Mouse (Mus musculus): Measurements from ENCODE around the gene Zfp655. TPM values are rescaled to one million over a fixed set of nuclear protein-coding genes. Genes with fewer than 3 reads are reported as not detected.

Zfp655 gene
- polyA plus RNA-seq (2012; rRNA removed): 17.8 and 18.6 TPM in 2 replicates

DNA sequence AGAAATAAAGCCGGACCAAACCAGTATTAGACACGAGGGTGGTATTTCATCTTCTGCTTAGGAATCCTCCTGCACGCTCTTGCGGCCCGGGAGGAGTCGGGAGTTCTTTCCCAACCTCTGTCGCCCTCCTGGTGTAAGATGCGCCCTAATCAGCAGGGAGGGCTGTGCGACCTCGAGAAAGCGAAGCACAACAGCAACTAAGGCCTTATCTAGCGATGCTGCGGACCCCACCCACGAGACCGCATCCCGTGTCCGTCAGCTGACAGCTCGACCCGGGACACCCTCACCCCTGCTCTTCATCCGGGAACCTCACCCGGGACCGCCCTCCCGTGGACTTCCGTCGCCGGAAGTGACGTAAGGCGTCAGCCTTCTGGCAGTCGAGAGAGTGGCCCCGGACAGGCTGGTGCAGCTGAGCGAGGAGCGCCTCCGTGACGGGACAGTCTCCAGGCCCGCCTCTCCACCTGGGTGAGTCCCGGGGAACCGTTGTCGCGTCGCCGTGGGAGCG, at the start of gene Zfp655:
Zfp655 (plus strand) TSS at position 349 of the 505 bp plus-strand sequence.

DNA sequence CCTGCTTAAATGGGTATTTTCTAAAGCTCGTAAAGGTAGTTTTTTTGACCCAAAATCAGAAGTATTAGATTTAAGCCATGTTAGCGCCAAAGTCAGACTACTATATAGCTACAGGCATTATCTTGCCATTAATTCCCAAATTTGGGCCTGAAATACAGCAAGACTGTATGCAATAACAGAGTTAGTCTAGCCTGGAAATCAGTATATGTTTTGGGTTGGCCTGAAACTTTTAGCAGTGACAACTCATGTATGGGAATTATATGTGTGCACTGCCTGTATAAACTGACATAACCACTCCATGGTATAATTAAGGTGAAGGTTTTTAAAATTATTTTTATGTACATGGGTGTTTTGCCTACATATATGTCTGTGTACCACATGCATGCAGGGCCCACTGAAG, 39.6 kb upstream of the Zfp655 start, which contains the start of gene Atp5j2:
Atp5j2 (minus strand) TSS at position 101 of the 400 bp plus-strand sequence.

DNA sequence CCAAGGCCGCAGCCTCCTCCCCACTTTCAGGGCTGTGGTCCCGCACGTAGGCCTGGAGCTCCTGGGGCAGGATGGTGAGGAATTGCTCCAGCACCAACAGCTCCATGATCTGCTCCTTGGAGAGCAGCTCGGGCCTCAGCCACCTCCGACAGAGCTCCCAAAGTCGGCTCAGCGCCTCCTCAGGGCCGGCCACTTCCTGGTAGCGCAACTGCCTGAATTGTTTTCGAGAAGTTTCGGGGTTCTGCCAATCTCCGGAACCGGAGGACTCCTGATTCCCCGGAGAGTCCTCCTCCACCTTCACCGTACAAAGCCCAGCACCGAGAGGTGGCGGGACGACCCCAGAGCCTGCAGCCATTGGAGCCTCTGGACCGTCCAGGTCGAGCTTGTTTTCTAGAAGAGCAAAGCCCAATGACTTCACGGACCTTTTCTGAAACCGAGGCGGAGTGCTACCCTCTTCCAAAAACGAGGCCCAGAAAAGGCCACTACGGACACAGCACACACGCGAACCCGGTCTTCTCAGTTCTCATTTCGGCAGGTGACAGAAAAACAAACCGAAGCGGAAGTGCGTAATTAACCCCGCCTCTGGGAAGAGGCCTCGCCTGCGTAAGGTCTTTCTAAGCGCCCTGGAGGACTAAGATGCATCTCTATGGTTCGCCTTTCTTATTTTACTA, 30.1 kb upstream of the Zfp655 start, which contains the start of gene Zkscan14:
Zkscan14 (minus strand) TSS at position 548 of the 671 bp plus-strand sequence.

DNA sequence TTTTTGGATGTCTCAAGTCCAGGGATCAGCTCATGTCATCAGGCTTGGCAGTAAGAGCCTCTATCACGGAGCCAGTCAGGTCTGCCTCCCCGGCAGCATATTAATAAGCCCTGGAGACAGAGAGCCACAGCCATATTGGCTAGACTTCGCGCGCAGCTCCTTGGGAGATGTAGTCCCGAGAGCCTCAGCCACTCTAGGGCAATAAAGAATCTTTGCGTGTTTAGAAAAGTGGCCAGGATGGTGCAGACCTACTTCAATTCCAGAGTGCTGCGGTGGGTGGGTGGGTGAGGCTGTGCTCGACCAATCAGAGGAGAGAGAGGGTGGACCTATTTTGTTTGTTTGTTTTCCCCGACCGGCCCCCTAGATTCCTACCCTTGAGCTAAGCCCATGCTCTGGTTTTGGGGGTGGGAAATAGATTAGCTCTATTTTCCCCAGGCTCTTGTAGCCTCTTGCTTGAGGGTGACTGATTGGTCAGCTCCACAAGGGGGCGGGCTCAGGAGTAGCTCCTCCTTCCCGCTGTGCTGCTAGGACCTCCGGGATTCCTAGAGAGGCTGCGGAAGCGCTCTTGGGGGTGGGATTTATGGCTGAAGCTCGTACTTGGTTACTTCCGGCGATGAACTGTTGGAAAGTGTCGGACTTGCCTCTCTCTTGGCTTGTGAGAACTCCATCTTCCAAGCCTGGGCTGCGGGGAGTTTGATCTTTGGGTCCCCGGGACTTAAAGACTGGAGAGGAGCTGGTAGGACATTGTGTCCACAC, 27.4 kb upstream of the Zfp655 start, which contains the start of gene Zkscan5:
Zkscan5 (plus strand) TSS at position 627 of the 756 bp plus-strand sequence.

DNA sequence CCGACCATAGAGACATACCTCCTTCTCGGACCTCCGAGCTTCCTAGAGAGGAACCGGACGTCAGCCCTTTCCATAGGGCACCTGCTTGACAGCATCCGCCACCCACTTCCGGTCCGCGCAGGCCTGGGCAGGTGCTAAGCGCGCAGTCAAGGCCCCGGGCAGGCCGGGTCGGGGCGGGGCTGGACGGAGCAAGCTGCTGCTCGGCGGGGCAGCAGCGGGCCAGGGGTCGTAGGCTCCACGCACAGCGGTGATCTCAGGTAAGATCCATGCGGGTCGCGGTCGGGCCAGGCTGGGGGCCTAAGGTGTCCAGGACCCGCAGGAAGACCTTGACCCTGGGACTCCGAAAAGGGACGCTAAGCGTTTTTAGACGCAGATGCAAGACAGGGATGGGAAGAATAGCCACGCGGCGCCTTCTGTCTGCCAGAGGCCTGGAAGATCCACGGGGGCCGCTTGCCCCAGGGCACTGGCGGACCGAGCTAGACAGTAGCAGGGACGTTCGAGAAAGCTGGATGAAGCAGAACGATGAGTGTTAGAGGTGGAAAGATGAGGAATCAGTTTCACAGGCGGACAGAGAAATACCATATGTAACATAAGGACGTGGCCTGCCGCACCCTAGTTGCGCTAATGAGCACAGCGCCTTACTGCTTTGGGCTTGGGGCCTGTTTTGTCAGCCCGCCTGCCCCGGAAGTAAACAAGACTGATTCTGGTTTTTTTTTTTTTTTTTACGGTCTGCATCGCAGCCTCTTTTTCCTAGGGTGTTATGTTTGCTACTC, 49.0 kb downstream of the Zfp655 start, which contains the start of gene Zscan25:
Zscan25 (plus strand) TSS at position 130 of the 773 bp plus-strand sequence.

Other genes starting within 250 kb of the Zfp655 start
- gene Gm4871, start 199.0 kb upstream of the Zfp655 start, polyA plus RNA-seq (2012; rRNA removed): not detected in 2 replicates
- gene 1700018F24Rik, start 188.7 kb upstream of the Zfp655 start, polyA plus RNA-seq (2012; rRNA removed): not detected in 2 replicates
- 265 and 275 TPM in 2 replicates for gene Arpc1a, start 147.9 kb upstream of the Zfp655 start, polyA plus RNA-seq (2012; rRNA removed)
- 0.07 TPM in 1 of 2 replicates, not detected in the other for gene Kpna7, start 147.7 kb upstream of the Zfp655 start, polyA plus RNA-seq (2012; rRNA removed)
- 66.6 and 73.3 TPM in 2 replicates for gene Arpc1b, start 117.5 kb upstream of the Zfp655 start, polyA plus RNA-seq (2012; rRNA removed)
- gene Pdap1, start 91.5 kb upstream of the Zfp655 start, polyA plus RNA-seq (2012; rRNA removed): 116 and 119 TPM in 2 replicates
- gene Bud31, start 91.4 kb upstream of the Zfp655 start, polyA plus RNA-seq (2012; rRNA removed): 130 and 142 TPM in 2 replicates
- 20.2 and 20.8 TPM in 2 replicates for gene Ptcd1, start 64.6 kb upstream of the Zfp655 start, polyA plus RNA-seq (2012; rRNA removed)
- gene Cpsf4, start 64.5 kb upstream of the Zfp655 start, polyA plus RNA-seq (2012; rRNA removed): 76.1 and 81.7 TPM in 2 replicates
- 315 and 348 TPM in 2 replicates for gene Atp5j2, start 39.7 kb upstream of the Zfp655 start, polyA plus RNA-seq (2012; rRNA removed)
- gene Zkscan14, start 29.8 kb upstream of the Zfp655 start, polyA plus RNA-seq (2012; rRNA removed): 6.3 and 6.5 TPM in 2 replicates
- 10.2 and 10.4 TPM in 2 replicates for gene Zkscan5, start 27.2 kb upstream of the Zfp655 start, polyA plus RNA-seq (2012; rRNA removed)
- gene Zscan25, start 48.8 kb downstream of the Zfp655 start, polyA plus RNA-seq (2012; rRNA removed): 15.4 and 17.4 TPM in 2 replicates
- 0.03 and 0.04 TPM in 2 replicates for gene Cyp3a57, start 113.6 kb downstream of the Zfp655 start, polyA plus RNA-seq (2012; rRNA removed)
- not detected in 2 replicates for gene Cyp3a16, start 238.0 kb downstream of the Zfp655 start, polyA plus RNA-seq (2012; rRNA removed)